Mouse (Mus musculus) stomach, embryonic 15.5 days (tissue): Measurements from ENCODE around the gene Rft1. TPM values are rescaled to one million over a fixed set of nuclear protein-coding genes. Genes with fewer than 3 reads are reported as not detected.

Experiments used
- ATAC-seq: fragments of 200-750 bp; cut with Nextera tagmentation; 2 replicates; pipeline ENCODE4 v1.8.0; 2017; ENCODE audit warnings: low read depth, moderate number of reproducible peaks, moderate TSS enrichment; ENCODE audit not compliant: insufficient read depth, low FRiP score
- H3K27ac ChIP-seq: fragments of 300-500 bp; sonication (generic); 2 replicates; pipeline ENCODE4 v1.5.1; 2015; ENCODE audit warnings: mild to moderate bottlenecking, inconsistent platforms
- H3K27me3 ChIP-seq: fragments of 300-500 bp; sonication (generic); replicated peaks from 2 replicates; pipeline ENCODE4 v1.6.1; 2015; ENCODE audit warnings: inconsistent platforms
- H3K36me3 ChIP-seq: fragments of 300-500 bp; sonication (generic); 2 replicates; pipeline ENCODE4 v1.6.1; 2015; ENCODE audit warnings: inconsistent platforms
- H3K4me1 ChIP-seq: fragments of 300-500 bp; sonication (generic); 2 replicates; pipeline ENCODE4 v1.6.1; 2015; ENCODE audit warnings: inconsistent platforms
- H3K4me2 ChIP-seq: fragments of 300-500 bp; sonication (generic); 2 replicates; pipeline ENCODE4 v1.6.1; 2015; ENCODE audit warnings: mild to moderate bottlenecking, inconsistent platforms
- H3K4me3 ChIP-seq: fragments of 300-500 bp; sonication (generic); replicated peaks from 2 replicates; pipeline ENCODE4 v1.5.1; 2015; ENCODE audit warnings: inconsistent platforms
- H3K9ac ChIP-seq: fragments of 300-500 bp; sonication (generic); 2 replicates; pipeline ENCODE4 v1.6.1; 2015; ENCODE audit warnings: inconsistent platforms
- H3K9me3 ChIP-seq: fragments of 300-500 bp; sonication (generic); 2 replicates; pipeline ENCODE4 v1.6.1; 2016; ENCODE audit warnings: inconsistent platforms
- WGBS: fragments of 180-500 bp; shearing (Covaris S2); methylation state at CpG from one replicate; pipeline ENCODE4 v1.1.7; 2015; 5-methylcytosine and 5-hydroxymethylcytosine counted together
- polyA plus RNA-seq: library from polyadenylated mRNA; unstranded; fragments of >200 nt; fragmentation: Nextera tagmentation; extraction: Ambion mirVana; gene quantifications from 2 replicates; pipeline ENCODE4 v1.2.1, GENCODE M21; 2015

The Rft1 gene
- 14.7 and 17.3 TPM in 2 replicates for polyA plus RNA-seq

DNA sequence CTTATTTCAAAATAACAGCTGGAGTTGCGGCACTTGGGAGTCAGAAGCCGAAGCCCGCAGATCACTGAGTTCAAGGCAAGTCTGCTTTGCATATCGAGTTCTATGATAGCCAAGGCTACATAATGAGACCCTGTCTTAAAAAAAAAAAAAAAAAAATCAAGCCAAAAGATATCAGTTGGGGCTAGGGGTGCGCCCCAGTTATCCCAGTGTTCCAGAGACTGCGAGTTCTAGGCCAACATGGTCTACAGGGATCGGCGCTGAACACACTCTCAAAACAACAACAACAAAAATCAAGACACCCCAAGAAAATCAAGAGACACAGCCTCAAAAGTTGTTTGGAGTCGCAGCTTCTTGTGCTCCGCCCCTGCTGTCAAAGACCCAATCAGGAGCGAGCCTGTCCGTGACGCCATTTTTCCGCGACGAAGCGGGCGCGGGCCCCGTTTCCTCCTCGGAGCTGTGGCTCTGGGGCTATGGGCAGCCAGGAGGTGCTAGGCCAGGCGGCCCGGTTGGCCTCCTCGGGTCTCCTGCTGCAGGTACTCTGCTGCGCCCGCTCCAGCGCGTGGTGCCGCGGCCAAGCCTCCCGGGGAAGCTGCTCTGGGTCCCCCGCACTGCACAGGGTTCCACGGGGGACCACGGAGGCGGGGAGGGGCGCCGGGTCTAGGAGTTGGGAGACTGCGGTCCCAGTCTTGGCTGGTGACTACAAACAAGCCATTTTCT is at the start of gene Rft1:
TSS of gene Rft1 (plus strand) at position 418 of the 717 bp plus-strand sequence.
- Histone ChIP-seq H3K27ac (peak within 1 kb of the TSS; percentile 89), H3K36me3 (no peaks in the 10 kb centered on the region), H3K9ac (peak within 1 kb of the TSS; percentile 99), H3K27me3 (no peaks in the 10 kb centered on the region), H3K9me3 (no peaks in the 10 kb centered on the region), H3K4me1 (peaks cover 5% of the 10 kb centered on the region; the same call in 1 of the 2 replicates), H3K4me2 (peak within 1 kb of the TSS; percentile 73), H3K4me3 (peak within 1 kb of the TSS; percentile 100)
- ATAC-seq: peak; percentile 87
- 3% methylated on average over 38 of the region's 38 CpGs for WGBS

- H3K36me3 ChIP-seq: peaks cover 10% of the 10 kb centered on the region
- ATAC-seq: no peak
- H3K27ac ChIP-seq: no peak overlapping the region
- no peak overlapping the region for H3K4me3 ChIP-seq
- no peaks in the 10 kb centered on the region for H3K9me3 ChIP-seq
- 81% methylated on average over 5 of the region's 5 CpGs for WGBS
- H3K27me3 ChIP-seq: no peaks in the 10 kb centered on the region
- no peak overlapping the region for H3K4me2 ChIP-seq
- peaks cover 3% of the 10 kb centered on the region; the same call in 1 of the 2 replicates for H3K4me1 ChIP-seq
- H3K9ac ChIP-seq: no peak overlapping the region
These were observed 47.3 kb upstream of the Rft1 start for GRCm38 (mm10) chr14:30606817-30607216.

DNA sequence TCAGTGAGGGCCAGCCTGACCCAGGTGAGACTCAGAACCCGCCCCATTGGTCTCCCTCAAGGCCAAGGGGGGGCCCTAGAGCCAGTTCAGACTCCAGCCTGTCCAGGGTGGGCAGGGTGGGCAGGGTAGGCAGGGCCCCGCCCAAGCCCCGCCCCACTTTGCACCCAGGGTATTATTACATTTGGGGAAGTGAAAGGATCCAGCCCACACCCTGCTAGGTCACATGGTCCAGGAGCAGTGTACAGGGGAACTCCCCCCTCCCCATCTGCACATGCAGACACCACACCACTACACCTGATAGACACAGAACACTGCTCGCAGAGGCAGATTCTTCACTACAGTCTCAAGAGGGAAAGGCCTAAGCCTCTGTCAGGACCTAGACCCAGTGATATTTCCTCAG is 46.5 kb upstream of the Rft1 start:
- Histone ChIP-seq H3K9me3 (no peaks in the 10 kb centered on the region), H3K4me1 (peaks cover 3% of the 10 kb centered on the region; the same call in 1 of the 2 replicates), H3K27ac (no peak overlapping the region), H3K36me3 (0 out of 2 replicates have a peak, but pooled peaks cover 3% of the 10 kb centered on the region), H3K9ac (no peak overlapping the region), H3K27me3 (no peaks in the 10 kb centered on the region), H3K4me3 (no peak overlapping the region), H3K4me2 (no peak overlapping the region)
- ATAC-seq: 0 out of 2 replicates have a peak, but pooled peaks have one; percentile 19
- 78% methylated on average over 4 of the region's 4 CpGs for WGBS

GRCm38 (mm10) chr14:30608176-30608575 is 46.0 kb upstream of the Rft1 start:
- H3K9ac ChIP-seq: no peak overlapping the region
- no peak overlapping the region for H3K4me2 ChIP-seq
- H3K9me3 ChIP-seq: no peaks in the 10 kb centered on the region
- H3K27me3 ChIP-seq: no peaks in the 10 kb centered on the region
- peaks cover 3% of the 10 kb centered on the region; the same call in 1 of the 2 replicates for H3K4me1 ChIP-seq
- 0 out of 2 replicates have a peak, but pooled peaks cover 3% of the 10 kb centered on the region for H3K36me3 ChIP-seq
- no peak overlapping the region for H3K4me3 ChIP-seq
- 0 out of 2 replicates have a peak, but pooled peaks have one; percentile 32 for ATAC-seq
- no peak overlapping the region for H3K27ac ChIP-seq
- WGBS: 77% methylated on average over 6 of the region's 6 CpGs

GRCm38 (mm10) chr14:30609499-30609898 is 44.7 kb upstream of the Rft1 start:
- 88% methylated on average over 3 of the region's 3 CpGs for WGBS
- H3K4me2 ChIP-seq: no peak overlapping the region
- no peak overlapping the region for H3K9ac ChIP-seq
- 0 out of 2 replicates have a peak, but pooled peaks cover 3% of the 10 kb centered on the region for H3K36me3 ChIP-seq
- H3K27ac ChIP-seq: no peak overlapping the region
- no peaks in the 10 kb centered on the region for H3K27me3 ChIP-seq
- peaks cover 3% of the 10 kb centered on the region; the same call in 1 of the 2 replicates for H3K4me1 ChIP-seq
- H3K4me3 ChIP-seq: no peak overlapping the region
- ATAC-seq: no peak
- H3K9me3 ChIP-seq: no peaks in the 10 kb centered on the region

GRCm38 (mm10) chr14:30610304-30610703 is 43.9 kb upstream of the Rft1 start:
- H3K36me3 ChIP-seq: 0 out of 2 replicates have a peak, but pooled peaks cover 3% of the 10 kb centered on the region
- peaks cover 7% of the 10 kb centered on the region; the same call in 1 of the 2 replicates for H3K4me1 ChIP-seq
- no peaks in the 10 kb centered on the region for H3K27me3 ChIP-seq
- no peak overlapping the region for H3K4me3 ChIP-seq
- WGBS: 58% methylated on average over 2 of the region's 2 CpGs
- H3K4me2 ChIP-seq: no peak overlapping the region
- H3K9ac ChIP-seq: no peak overlapping the region
- no peak for ATAC-seq
- no peaks in the 10 kb centered on the region for H3K9me3 ChIP-seq
- no peak overlapping the region for H3K27ac ChIP-seq

DNA sequence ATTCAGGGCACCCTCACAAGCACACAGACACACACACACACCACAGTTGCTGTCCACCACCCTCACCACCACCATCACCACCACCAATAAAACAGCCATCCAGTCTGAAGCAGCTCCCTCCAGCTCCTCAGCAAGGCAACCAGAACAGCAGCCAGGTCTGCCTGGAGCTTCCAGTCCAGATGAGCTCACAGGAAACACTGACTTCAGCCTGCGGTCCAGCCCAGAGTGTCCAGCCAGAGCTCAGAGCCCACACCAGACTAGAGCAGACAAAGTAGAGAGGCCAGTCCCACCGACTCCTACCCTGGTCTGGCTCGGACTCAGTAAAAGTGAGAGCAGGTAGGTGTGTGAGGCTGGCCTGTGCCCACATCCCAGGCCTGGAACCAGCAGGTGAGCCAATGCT is 43.2 kb upstream of the Rft1 start:
- no peak for ATAC-seq
- H3K27ac ChIP-seq: no peak overlapping the region
- H3K36me3 ChIP-seq: 0 out of 2 replicates have a peak, but pooled peaks cover 3% of the 10 kb centered on the region
- peaks cover 7% of the 10 kb centered on the region; the same call in 1 of the 2 replicates for H3K4me1 ChIP-seq
- H3K9me3 ChIP-seq: no peaks in the 10 kb centered on the region
- H3K4me2 ChIP-seq: no peak overlapping the region
- H3K9ac ChIP-seq: no peak overlapping the region
- WGBS: 85% methylated on average over 3 of the region's 3 CpGs
- H3K27me3 ChIP-seq: no peaks in the 10 kb centered on the region
- no peak overlapping the region for H3K4me3 ChIP-seq

- Histone ChIP-seq H3K9me3 (no peaks in the 10 kb centered on the region), H3K4me2 (no peak overlapping the region)
- ATAC-seq: no peak
These were observed 41.6 kb upstream of the Rft1 start for GRCm38 (mm10) chr14:30612523-30612922.

DNA sequence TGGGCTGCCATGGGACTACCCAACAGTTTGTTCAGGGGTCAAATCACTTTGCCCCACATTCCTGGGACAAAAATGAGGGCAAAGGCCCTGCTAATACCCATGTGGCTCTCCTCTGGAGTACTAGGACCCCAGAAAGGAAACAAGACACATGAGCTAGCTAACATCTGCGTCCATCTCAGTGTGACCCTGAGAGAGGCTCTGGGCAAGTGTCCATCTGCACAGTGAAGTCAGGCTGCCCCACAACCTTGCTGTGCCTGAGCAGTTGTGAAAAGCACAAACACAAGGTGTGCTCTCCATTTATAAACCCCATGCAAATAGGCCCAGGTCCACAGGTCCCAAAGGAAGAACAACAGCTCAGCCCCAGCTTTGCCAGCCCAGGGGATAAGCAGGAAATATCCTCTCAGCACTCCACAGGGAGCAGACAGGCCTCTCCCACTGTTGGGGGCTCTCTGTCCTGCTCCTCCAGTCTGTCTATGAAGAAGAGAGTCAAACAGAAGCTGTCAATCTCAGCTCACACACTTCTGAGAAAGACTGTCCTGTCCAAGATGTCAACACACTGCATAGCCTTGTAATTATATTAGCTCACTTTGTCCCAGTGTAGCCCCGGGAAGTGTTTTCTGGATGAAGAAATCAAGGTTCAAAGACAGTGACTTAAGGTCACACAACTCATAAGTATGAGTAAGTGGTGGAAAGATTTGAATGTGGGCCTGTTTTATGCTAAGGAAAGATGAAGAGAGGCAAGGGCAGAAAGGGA is 41.0 kb upstream of the Rft1 start:
- no peak overlapping the region for H3K9ac ChIP-seq
- H3K36me3 ChIP-seq: no peaks in the 10 kb centered on the region
- no peak overlapping the region for H3K27ac ChIP-seq
- no peak for ATAC-seq
- no peaks in the 10 kb centered on the region for H3K9me3 ChIP-seq
- no peak overlapping the region for H3K4me2 ChIP-seq
- WGBS: 77% methylated on average over 2 of the region's 2 CpGs
- no peak overlapping the region for H3K4me3 ChIP-seq
- H3K4me1 ChIP-seq: peaks cover 4% of the 10 kb centered on the region; the same call in 1 of the 2 replicates
- no peaks in the 10 kb centered on the region for H3K27me3 ChIP-seq

More at GRCm38 (mm10) chr14:30612523-30612922, 41.6 kb upstream of the Rft1 start:
- Histone ChIP-seq H3K36me3 (no peaks in the 10 kb centered on the region), H3K4me3 (no peak overlapping the region), H3K27me3 (no peaks in the 10 kb centered on the region), H3K4me1 (peaks cover 5% of the 10 kb centered on the region; the same call in 1 of the 2 replicates), H3K27ac (no peak overlapping the region), H3K9ac (no peak overlapping the region)
- 23% methylated on average over 7 of the region's 7 CpGs for WGBS

DNA sequence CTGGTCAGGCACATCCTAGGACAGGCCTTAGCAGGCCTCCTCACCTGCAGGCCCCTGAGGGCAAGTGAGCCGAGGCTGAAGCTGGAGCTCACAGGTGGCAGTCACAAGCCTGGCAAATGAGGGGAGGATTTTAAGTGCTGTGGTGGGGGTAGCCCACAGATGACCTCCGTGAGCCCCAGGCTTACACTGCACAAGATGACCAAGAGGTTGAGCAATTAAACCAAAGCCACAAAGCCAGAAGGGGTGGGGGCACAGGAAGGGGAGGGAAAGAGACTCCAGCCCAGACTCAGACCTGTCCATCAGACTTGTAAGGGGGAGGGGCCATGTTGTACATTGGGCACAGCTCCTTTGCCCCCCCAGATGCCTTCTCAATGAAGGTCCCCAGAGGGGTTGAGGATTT is 37.4 kb upstream of the Rft1 start:
- 53% methylated on average over 2 of the region's 2 CpGs for WGBS
- Histone ChIP-seq H3K4me3 (no peak overlapping the region), H3K4me1 (peaks cover 11% of the 10 kb centered on the region; the same call in 1 of the 2 replicates), H3K9ac (no peak overlapping the region), H3K27me3 (no peaks in the 10 kb centered on the region), H3K9me3 (no peaks in the 10 kb centered on the region), H3K4me2 (no peak overlapping the region), H3K36me3 (no peaks in the 10 kb centered on the region), H3K27ac (no peak overlapping the region)
- ATAC-seq: no peak

DNA sequence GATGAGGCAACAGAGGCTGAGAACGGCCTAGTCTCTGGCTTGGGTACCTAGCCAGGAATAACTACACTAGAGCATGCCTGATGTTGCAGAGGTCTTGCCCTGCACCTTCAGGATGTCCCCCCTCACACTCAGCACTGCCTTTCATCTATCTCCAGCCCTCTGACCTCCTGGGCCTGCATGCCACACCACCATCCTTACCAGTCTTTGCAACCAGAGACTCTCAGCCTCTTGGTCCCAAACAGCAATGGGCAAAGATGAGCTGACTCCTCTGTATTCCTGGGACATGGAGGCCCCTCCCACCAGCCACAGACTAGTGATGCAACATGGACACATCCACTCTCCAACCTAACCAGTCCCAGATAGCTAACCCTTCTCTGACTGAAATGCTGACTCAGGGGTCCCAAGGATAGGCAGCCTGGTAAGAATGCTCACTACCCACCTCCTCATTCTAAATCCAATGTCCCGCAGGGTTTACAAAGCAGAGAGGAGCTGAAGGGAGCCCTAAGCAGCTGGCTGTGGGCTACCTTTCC is 35.3 kb upstream of the Rft1 start:
- no peak for ATAC-seq
- H3K27ac ChIP-seq: no peak overlapping the region
- peaks cover 12% of the 10 kb centered on the region for H3K4me1 ChIP-seq
- no peaks in the 10 kb centered on the region for H3K9me3 ChIP-seq
- H3K9ac ChIP-seq: no peak overlapping the region
- H3K36me3 ChIP-seq: no peaks in the 10 kb centered on the region
- H3K27me3 ChIP-seq: no peaks in the 10 kb centered on the region
- no peak overlapping the region for H3K4me3 ChIP-seq
- H3K4me2 ChIP-seq: no peak overlapping the region
- WGBS: 94% methylated on average over 2 of the region's 2 CpGs
